Mouse (Mus musculus): Measurements from ENCODE around the gene Ube2g1. TPM values are rescaled to one million over a fixed set of nuclear protein-coding genes. Genes with fewer than 3 reads are reported as not detected.

The Ube2g1 gene
- total RNA-seq (2015) (57.1 and 66.3 TPM in 2 replicates), total RNA-seq (2017) (32.4 and 37.9 TPM in 2 replicates)

- ATAC-seq (replicated peaks; ENCODE audit: poor library complexity) = peak; percentile 84
Observed at GRCm38 (mm10) chr11:72606694-72607407, at the start of gene Ube2g1. TSS of gene Ube2g1 (plus strand) at chr11:72607283.

GRCm38 (mm10) chr11:72558155-72558554 lies 48.9 kb upstream of the Ube2g1 start:
- no peak for ATAC-seq (replicated peaks; ENCODE audit: poor library complexity)

GRCm38 (mm10) chr11:72560661-72561060 lies 46.4 kb upstream of the Ube2g1 start:
- ATAC-seq (replicated peaks; ENCODE audit: poor library complexity) = no peak

GRCm38 (mm10) chr11:72564232-72564807 lies 42.8 kb upstream of the Ube2g1 start:
- peak; percentile 91 for ATAC-seq (replicated peaks; ENCODE audit: poor library complexity)

- no peak for ATAC-seq (replicated peaks; ENCODE audit: poor library complexity)
Observed at GRCm38 (mm10) chr11:72566304-72566703, 40.8 kb upstream of the Ube2g1 start.

- no peak for ATAC-seq (replicated peaks; ENCODE audit: poor library complexity)
Observed at GRCm38 (mm10) chr11:72566816-72567338, 40.2 kb upstream of the Ube2g1 start.

- ATAC-seq (replicated peaks; ENCODE audit: poor library complexity) = peak; percentile 57
Observed at GRCm38 (mm10) chr11:72569051-72569450, 38.0 kb upstream of the Ube2g1 start.

- no peak for ATAC-seq (replicated peaks; ENCODE audit: poor library complexity)
Observed at GRCm38 (mm10) chr11:72569671-72570318, 37.3 kb upstream of the Ube2g1 start.

- ATAC-seq (replicated peaks; ENCODE audit: poor library complexity) = peak; percentile 90
Observed at GRCm38 (mm10) chr11:72570319-72570979, 36.6 kb upstream of the Ube2g1 start.

GRCm38 (mm10) chr11:72573819-72574218 lies 33.3 kb upstream of the Ube2g1 start:
- peak; percentile 73 for ATAC-seq (replicated peaks; ENCODE audit: poor library complexity)

GRCm38 (mm10) chr11:72576111-72576465 lies 31.0 kb upstream of the Ube2g1 start:
- ATAC-seq (replicated peaks; ENCODE audit: poor library complexity) = no peak

GRCm38 (mm10) chr11:72576466-72577351 lies 30.4 kb upstream of the Ube2g1 start:
- ATAC-seq (replicated peaks; ENCODE audit: poor library complexity) = peak; percentile 29; the same call in 1 of the 2 replicates

- no peak for ATAC-seq (replicated peaks; ENCODE audit: poor library complexity)
Observed at GRCm38 (mm10) chr11:72578471-72578870, 28.6 kb upstream of the Ube2g1 start.

GRCm38 (mm10) chr11:72581609-72582447 lies 25.3 kb upstream of the Ube2g1 start:
- ATAC-seq (replicated peaks; ENCODE audit: poor library complexity) = no peak

- no peak for ATAC-seq (replicated peaks; ENCODE audit: poor library complexity)
Observed at GRCm38 (mm10) chr11:72582448-72582705, 24.7 kb upstream of the Ube2g1 start.

- no peak for ATAC-seq (replicated peaks; ENCODE audit: poor library complexity)
Observed at GRCm38 (mm10) chr11:72583092-72583491, 24.0 kb upstream of the Ube2g1 start.

- 0 out of 2 replicates have a peak, but pooled peaks have one; percentile 23 for ATAC-seq (replicated peaks; ENCODE audit: poor library complexity)
Observed at GRCm38 (mm10) chr11:72586570-72586969, 20.5 kb upstream of the Ube2g1 start.

GRCm38 (mm10) chr11:72587537-72588233 lies 19.4 kb upstream of the Ube2g1 start:
- peak; percentile 34; the same call in 1 of the 2 replicates for ATAC-seq (replicated peaks; ENCODE audit: poor library complexity)
